ENCODE assay signal across 1 mouse cellular context in the genomic region with DNA sequence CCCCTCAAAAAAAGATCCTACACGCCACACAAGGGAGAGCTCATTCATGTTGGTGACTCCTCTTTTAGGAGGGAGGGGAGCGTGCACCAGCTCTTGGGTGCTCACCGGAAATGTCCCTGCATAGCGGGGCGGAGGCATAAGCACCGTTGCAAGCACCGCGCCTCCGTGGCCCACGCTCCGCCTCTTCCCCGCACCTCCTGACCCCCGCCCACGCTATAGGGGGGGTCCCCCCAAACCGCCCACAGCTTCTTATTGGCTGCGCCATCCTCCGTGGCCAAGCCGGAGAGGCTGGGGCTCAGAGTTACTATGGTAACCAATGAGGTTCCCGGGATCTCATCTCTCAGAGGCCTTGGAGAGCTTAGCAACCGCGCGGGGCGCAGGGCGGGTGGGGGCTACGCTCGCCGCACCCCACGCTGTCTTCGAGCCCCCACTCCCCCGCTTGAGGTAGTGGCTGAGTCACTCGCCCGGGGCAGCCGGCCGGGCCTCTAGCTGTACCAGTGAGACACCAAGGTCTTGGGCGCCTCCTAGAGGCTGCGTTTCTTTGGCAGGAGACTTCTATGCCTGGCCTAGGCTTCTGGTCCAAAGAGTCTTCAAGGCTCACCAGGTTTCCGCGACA.
TF ChIP-seq lines count a peak whose summit lies in the region.

No protein-coding gene starts in this region.

TF ChIP-seq in MEL, 35 proteins besides CTCF, POLR2A, EP300 and RAD21:
- no peak for TF ChIP-seq MEF2A (IDR thresholded peaks at IDR 0.05; ENCODE audit: extremely low read depth, insufficient replicate concordance, low read depth, low read length, poor library complexity, severe bottlenecking)
- TF ChIP-seq POLR2AphosphoS5 (IDR thresholded peaks at IDR 0.05; ENCODE audit: borderline replicate concordance, low read depth, low read length), result no peak
- peak; percentile 50 for TF ChIP-seq ELF1 (IDR thresholded peaks at IDR 0.05; ENCODE audit: low read depth, low read length)
- TF ChIP-seq ETS1 (IDR thresholded peaks at IDR 0.05; ENCODE audit: low read depth, low read length), result peak; percentile 35; the same call in 1 of the 2 replicates
- peak; percentile 89 for TF ChIP-seq NELFE (IDR thresholded peaks at IDR 0.05; ENCODE audit: low read depth, low read length)
- no peak for TF ChIP-seq CHD1 (IDR thresholded peaks at IDR 0.05; ENCODE audit: low read depth, low read length)
- TF ChIP-seq USF1 (IDR thresholded peaks at IDR 0.05; ENCODE audit: low read depth, low read length), result peak; percentile 71
- peak; percentile 63 for TF ChIP-seq MYB (IDR thresholded peaks at IDR 0.05; ENCODE audit: low read depth, low read length)
- TF ChIP-seq ZC3H11A (IDR thresholded peaks at IDR 0.05; ENCODE audit: low read depth, low read length), result peak; percentile 63
- TF ChIP-seq E2F4 (IDR thresholded peaks at IDR 0.05; ENCODE audit: borderline replicate concordance, low read depth, low read length), result no peak
- peak; percentile 87 for TF ChIP-seq SIN3A (IDR thresholded peaks at IDR 0.05; ENCODE audit: low read length)
- no peak; the same call in 1 of the 2 replicates for TF ChIP-seq TBP (IDR thresholded peaks at IDR 0.05; ENCODE audit: low read depth, low read length)
- peak; percentile 59 for TF ChIP-seq MYC (IDR thresholded peaks at IDR 0.05; ENCODE audit: low read depth, low read length)
- TF ChIP-seq GATA1 (IDR thresholded peaks at IDR 0.05; ENCODE audit: low read depth, low read length), result no peak
- TF ChIP-seq MAX (IDR thresholded peaks at IDR 0.05; ENCODE audit: low read length), result peak; percentile 49; the same call in 1 of the 2 replicates
- TF ChIP-seq MXI1 (IDR thresholded peaks at IDR 0.05; ENCODE audit: low read depth, low read length), result peak; percentile 69; the same call in 1 of the 2 replicates
- TF ChIP-seq USF2 (IDR thresholded peaks at IDR 0.05; ENCODE audit: borderline replicate concordance in 1 of 2, insufficient read depth in 1 of 2, low read depth in 1 of 2, low read length in 2 of 2), result no peak
- TF ChIP-seq MAZ (IDR thresholded peaks at IDR 0.05; ENCODE audit: low read depth, low read length), result peak; percentile 97
- no peak for TF ChIP-seq ZNF384 (IDR thresholded peaks at IDR 0.05; ENCODE audit: low read depth, low read length)
- no peak; the same call in 1 of the 2 replicates for TF ChIP-seq MAFK (IDR thresholded peaks at IDR 0.05; ENCODE audit: borderline replicate concordance, low read depth, low read length)
- no peak for TF ChIP-seq KAT2A (conservative IDR thresholded peaks at IDR 0.05; ENCODE audit: low read depth, low read length)
- TF ChIP-seq CHD2 (IDR thresholded peaks at IDR 0.05; ENCODE audit: low read length), result no peak
- no peak; the same call in 1 of the 2 replicates for TF ChIP-seq ZMIZ1 (IDR thresholded peaks at IDR 0.05; ENCODE audit: low read depth, low read length)
- no peak for TF ChIP-seq ZKSCAN1 (IDR thresholded peaks at IDR 0.05; ENCODE audit: low read depth, low read length)
- no peak for TF ChIP-seq TAL1 (IDR thresholded peaks at IDR 0.05; ENCODE audit: low read length)
- no peak for TF ChIP-seq NRF1 (IDR thresholded peaks at IDR 0.05; ENCODE audit: insufficient read depth, low read depth, low read length, poor library complexity, severe bottlenecking)
- 0 out of 2 replicates have a peak, but pooled peaks have one; percentile 15 for TF ChIP-seq TCF12 (IDR thresholded peaks at IDR 0.05; ENCODE audit: low read depth, low read length)
- no peak for TF ChIP-seq UBTF (IDR thresholded peaks at IDR 0.05; ENCODE audit: borderline replicate concordance, insufficient read depth, low read depth, low read length)
- no peak; the same call in 1 of the 2 replicates for TF ChIP-seq RCOR1 (IDR thresholded peaks at IDR 0.05; ENCODE audit: low read depth, low read length)
- TF ChIP-seq BHLHE40 (IDR thresholded peaks at IDR 0.05; ENCODE audit: borderline replicate concordance, low read depth, low read length), result 0 out of 2 replicates have a peak, but pooled peaks have one; percentile 17
- TF ChIP-seq SMC3 (IDR thresholded peaks at IDR 0.05; ENCODE audit: low read depth, low read length), result peak; percentile 71
- peak; percentile 3; the same call in 1 of the 2 replicates for TF ChIP-seq HCFC1 (IDR thresholded peaks at IDR 0.05; ENCODE audit: low read depth, low read length)
- TF ChIP-seq GABPA (IDR thresholded peaks at IDR 0.05; ENCODE audit: low read depth, low read length), result no peak
- TF ChIP-seq JUND (IDR thresholded peaks at IDR 0.05; ENCODE audit: low read depth, low read length), result no peak
- no peak; the same call in 1 of the 2 replicates for TF ChIP-seq POLR2AphosphoS2 (IDR thresholded peaks at IDR 0.05; ENCODE audit: low read length)
